Mouse (Mus musculus) cerebellum, adult 2 months (tissue): ENCODE measurements around the gene Ehd1. TPM values are rescaled to one million over a fixed set of nuclear protein-coding genes. Genes with fewer than 3 reads are reported as not detected.
A peak's percentile ranks its signal among the peaks of the same experiment; 100 is the strongest.

Source experiments
- DNase-seq, 2 experiments: peaks; one replicate each; pipeline ENCODE4 v3.0.0; 2021
- H3K27ac ChIP-seq: fragments of 200-500 bp; 2 replicates; pipeline ENCODE4 v1.5.1; 2012; ENCODE audit warnings: low read length, control low read depth, inconsistent platforms; ENCODE audit not compliant: insufficient read depth
- H3K27me3 ChIP-seq: fragments of 200-500 bp; 2 replicates; pipeline ENCODE4 v1.6.1; 2012; ENCODE audit warnings: inconsistent platforms, mild to moderate bottlenecking, low read length, moderate library complexity; ENCODE audit not compliant: control insufficient read depth, insufficient read depth
- H3K4me1 ChIP-seq: fragments of 200-500 bp; 2 replicates; pipeline ENCODE4 v1.6.1; 2011; ENCODE audit warnings: low read length; ENCODE audit not compliant: control insufficient read depth, insufficient read depth
- H3K4me3 ChIP-seq: fragments of 200-500 bp; replicated peaks from 2 replicates; pipeline ENCODE3; 2011; ENCODE audit warnings: mild to moderate bottlenecking, low read depth, low read length, control low read depth; ENCODE audit not compliant: insufficient read depth
- CTCF ChIP-seq: fragments of 200-500 bp; IDR thresholded peaks from 2 replicates; pipeline ENCODE4 v1.5.1; 2011; ENCODE audit warnings: low read depth, mild to moderate bottlenecking, control low read depth, low read length, moderate library complexity, borderline replicate concordance; ENCODE audit not compliant: insufficient read depth
- POLR2A ChIP-seq: fragments of 200-500 bp; IDR thresholded peaks from 2 replicates; pipeline ENCODE4 v1.6.1; 2011; ENCODE audit warnings: low read length, control low read depth, borderline replicate concordance; ENCODE audit not compliant: insufficient read depth
- WGBS: fragments of 180-500 bp; shearing (Covaris S2); methylation state at CpG from one replicate; pipeline ENCODE4 v1.1.7; 2018; 5-methylcytosine and 5-hydroxymethylcytosine counted together
- polyA plus RNA-seq: library from polyadenylated mRNA; depleted of rRNA; stranded (reverse); fragments of >200 nt; gene quantifications from 2 replicates; pipeline ENCODE4 v1.2.3, GENCODE M21; 2012

The Ehd1 gene
- polyA plus RNA-seq, 1 experiment = 168 TPM

GRCm38 (mm10) chr19:6262222-6262621 is 14.3 kb upstream of the Ehd1 start:
- 55% methylated on average over 7 of the region's 7 CpGs for WGBS
- H3K4me1 ChIP-seq = peaks cover 36% of the 10 kb centered on the region
- TF ChIP-seq POLR2A = no peak
- peak; percentile 98 for TF ChIP-seq CTCF

DNA sequence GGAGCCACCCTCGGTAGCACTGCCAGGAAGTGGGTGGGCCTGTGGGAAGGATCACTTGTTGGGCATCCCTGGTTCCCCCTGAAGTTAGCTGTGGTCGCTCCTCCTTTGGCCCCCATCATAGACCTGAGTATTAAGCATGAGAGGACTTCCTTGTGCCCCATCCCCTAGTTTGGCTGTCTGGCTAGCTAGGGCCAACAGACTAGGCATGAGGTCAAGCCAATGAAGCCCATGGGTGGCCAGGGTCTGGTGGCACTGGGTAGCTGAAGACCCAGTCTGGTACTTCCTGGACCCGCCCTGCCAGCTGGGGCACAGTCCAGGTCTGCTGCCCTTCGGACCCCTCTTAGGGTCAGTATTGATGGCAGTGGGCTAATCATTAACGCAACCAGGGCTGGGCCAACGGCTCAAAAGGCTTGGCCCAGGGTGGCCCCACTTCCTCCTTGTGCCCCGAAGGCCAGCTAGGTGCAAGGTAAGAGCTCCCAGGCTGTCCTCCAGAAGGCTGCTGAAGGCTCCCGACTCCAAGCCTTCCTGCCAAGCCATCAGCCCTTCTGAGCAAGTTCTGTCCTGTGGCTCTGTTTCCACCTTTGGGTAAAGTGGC is 13.6 kb upstream of the Ehd1 start:
- TF ChIP-seq CTCF (no peak), POLR2A (no peak)
- no peaks in the 10 kb centered on the region for H3K27me3 ChIP-seq
- WGBS = 82% methylated on average over 8 of the region's 8 CpGs
- peaks cover 42% of the 10 kb centered on the region for H3K4me1 ChIP-seq
- DNase-seq = peak in 1 of 2 experiments; percentile 42
- no peak overlapping the region for H3K4me3 ChIP-seq
- no peak overlapping the region for H3K27ac ChIP-seq

More at GRCm38 (mm10) chr19:6262222-6262621, 14.3 kb upstream of the Ehd1 start:
- Histone ChIP-seq H3K27me3 (no peaks in the 10 kb centered on the region), H3K27ac (no peak overlapping the region), H3K4me3 (no peak overlapping the region)
- peak; percentile 81 to 87 for DNase-seq

DNA sequence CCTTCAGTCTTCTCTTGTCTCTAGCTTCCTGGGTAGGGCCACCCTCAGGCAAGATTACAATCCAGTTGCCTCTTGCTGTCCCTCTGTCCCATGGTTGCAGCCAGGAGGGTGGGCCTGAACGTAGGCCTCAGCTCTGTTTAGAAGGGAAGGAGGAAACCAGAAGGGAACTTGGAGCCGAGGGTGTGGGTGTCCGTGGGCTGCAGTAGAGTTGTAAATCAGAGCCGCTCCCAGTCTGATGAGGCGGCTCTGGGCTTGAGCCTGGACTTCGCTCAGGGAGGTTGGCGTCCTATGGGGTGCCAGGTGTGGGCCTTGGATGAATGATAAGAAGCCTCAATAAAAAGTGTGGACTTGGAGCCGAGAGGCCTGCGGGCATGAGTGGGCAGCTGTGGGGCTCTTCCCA is 12.3 kb upstream of the Ehd1 start:
- TF ChIP-seq CTCF = no peak
- no peak for TF ChIP-seq POLR2A
- H3K4me3 ChIP-seq = no peak overlapping the region
- H3K4me1 ChIP-seq = peaks cover 52% of the 10 kb centered on the region
- 0 out of 2 replicates have a peak overlapping the region, but pooled peaks have one; percentile 1 for H3K27ac ChIP-seq
- H3K27me3 ChIP-seq = no peaks in the 10 kb centered on the region
- WGBS = 32% methylated on average over 9 of the region's 9 CpGs
- DNase-seq = peak in 1 of 2 experiments; percentile 37

- 81% methylated on average over 8 of the region's 8 CpGs for WGBS
- H3K27ac ChIP-seq = peak overlapping the region; percentile 45; the same call in 1 of the 2 replicates
- H3K4me1 ChIP-seq = peaks cover 55% of the 10 kb centered on the region
- no peaks in the 10 kb centered on the region for H3K27me3 ChIP-seq
- DNase-seq = peak in 1 of 2 experiments; percentile 31
- TF ChIP-seq CTCF (no peak), POLR2A (no peak)
- no peak overlapping the region for H3K4me3 ChIP-seq
Observed at GRCm38 (mm10) chr19:6264945-6265344, 11.6 kb upstream of the Ehd1 start.

- peak; percentile 48 to 51 for DNase-seq
- Histone ChIP-seq H3K27me3 (no peaks in the 10 kb centered on the region), H3K4me1 (peaks cover 58% of the 10 kb centered on the region), H3K4me3 (no peak overlapping the region), H3K27ac (peak overlapping the region; percentile 45; the same call in 1 of the 2 replicates)
- WGBS = 16% methylated on average over 6 of the region's 6 CpGs
- TF ChIP-seq POLR2A (no peak), CTCF (0 out of 2 replicates have a peak, but pooled peaks have one; percentile 16)
Observed at GRCm38 (mm10) chr19:6265727-6266182, 10.8 kb upstream of the Ehd1 start.

DNA sequence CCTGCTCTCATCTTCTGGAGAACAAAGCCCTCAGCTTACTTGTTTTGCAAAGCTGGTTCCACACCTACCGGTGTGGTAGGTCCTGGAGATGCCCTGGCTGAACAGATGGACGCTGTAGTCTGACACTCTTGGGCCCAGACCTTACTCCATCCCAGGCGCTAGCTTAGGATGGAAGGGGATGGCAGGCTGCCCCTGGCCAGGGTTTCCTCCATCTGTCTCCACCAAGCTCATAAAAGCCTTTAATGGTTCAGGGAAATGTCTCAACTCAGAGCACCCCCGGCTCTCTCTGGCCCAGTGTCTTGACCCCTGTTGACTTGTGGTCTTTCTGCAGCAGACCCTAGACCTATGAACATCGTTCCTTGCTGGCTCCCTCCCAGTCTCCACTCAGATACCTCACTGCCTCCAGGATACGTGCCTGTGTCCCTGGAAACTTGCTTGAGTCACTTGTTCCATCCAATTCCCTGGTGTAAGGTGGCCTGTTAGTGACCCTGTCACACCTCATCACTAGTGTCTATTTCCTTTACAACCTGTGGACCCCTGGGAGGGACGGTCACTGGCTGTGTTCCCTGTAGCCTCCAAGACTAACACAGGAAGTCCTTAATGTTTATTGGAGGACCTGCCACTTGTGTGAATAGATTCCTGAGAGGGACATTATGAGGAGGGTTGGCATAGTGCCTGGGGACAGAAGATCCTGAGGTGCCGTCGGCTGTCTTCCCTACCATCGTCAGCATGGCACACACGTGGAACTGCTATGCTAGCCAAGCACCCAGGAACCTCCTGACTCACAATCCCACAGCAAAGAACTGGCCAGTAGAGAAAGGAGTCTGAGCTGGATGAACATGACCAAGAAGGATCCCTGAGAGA is 9.0 kb upstream of the Ehd1 start:
- H3K27ac ChIP-seq = peak overlapping the region; percentile 94
- 0 out of 2 replicates have a peak, but pooled peaks have one; percentile 3 for TF ChIP-seq CTCF
- TF ChIP-seq POLR2A = no peak
- no peaks in the 10 kb centered on the region for H3K27me3 ChIP-seq
- peaks cover 55% of the 10 kb centered on the region for H3K4me1 ChIP-seq
- H3K4me3 ChIP-seq = no peak overlapping the region
- WGBS = 5% methylated on average over 11 of the region's 11 CpGs
- peak; percentile 94 to 97 for DNase-seq

- Histone ChIP-seq H3K4me1 (peaks cover 51% of the 10 kb centered on the region), H3K27me3 (no peaks in the 10 kb centered on the region), H3K27ac (peak overlapping the region; percentile 88), H3K4me3 (no peak overlapping the region)
- DNase-seq = peak; percentile 84 to 88
- no peak for TF ChIP-seq POLR2A
- peak; percentile 90 for TF ChIP-seq CTCF
- 4% methylated on average over 8 of the region's 8 CpGs for WGBS
Observed at GRCm38 (mm10) chr19:6268170-6268528, 8.4 kb upstream of the Ehd1 start.
